In the genomic region with DNA sequence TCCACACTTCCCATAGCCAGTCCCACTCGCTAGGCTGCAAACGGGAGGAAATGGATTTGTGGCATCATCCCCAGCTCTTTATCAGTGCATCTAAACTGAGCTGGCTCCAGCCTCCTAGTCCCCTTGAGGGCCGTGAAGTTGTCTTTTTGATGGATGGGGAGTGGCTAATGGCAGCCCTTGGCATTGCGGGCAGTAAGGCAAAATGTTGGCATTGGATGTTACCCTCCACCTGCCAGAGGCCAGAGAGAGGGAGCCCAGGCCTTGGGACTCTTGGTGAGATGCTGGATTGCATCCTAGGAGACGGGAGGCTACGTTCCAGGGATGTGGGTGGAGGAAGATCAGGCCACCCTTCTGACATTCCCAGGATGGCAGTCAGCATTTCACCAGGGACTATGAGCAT, we compare ENCODE assay signal across 30 mouse cellular contexts. TPM values are rescaled to one million over a fixed set of nuclear protein-coding genes. Genes with fewer than 3 reads are reported as not detected.
A peak's percentile ranks its signal among the peaks of the same experiment; 100 is the strongest.
DNase-seq lines count a peak whose midpoint lies in the region; ATAC-seq and TF ChIP-seq lines count a peak whose summit lies in the region.
"Had no signal": no experiment of that assay in that cellular context is flagged by ENCODE, and none has a peak within 500 bp of the region (broad histone marks: within the 10 kb centered on the region; RNA-seq: fewer than 3 reads in every experiment).

No protein-coding gene starts in this region.

- H3K4me1 ChIP-seq in midbrain, embryonic 13.5 days (replicated peaks): no peaks in the 10 kb centered on the region
- no peaks in the 10 kb centered on the region for H3K4me1 ChIP-seq in midbrain, embryonic 11.5 days (ENCODE audit: control insufficient read depth, insufficient read depth, low read length)
- H3K4me1 ChIP-seq: embryonic facial prominence, embryonic 15.5 days; heart, embryonic 10.5 days; heart, embryonic 13.5 days; intestine, embryonic 15.5 days had no signal

- WGBS in midbrain, embryonic 13.5 days: 83% methylated on average over 6 of the region's 6 CpGs
- WGBS in midbrain, embryonic 11.5 days: 87% methylated on average over 6 of the region's 6 CpGs

- no peak overlapping the region for H3K27ac ChIP-seq in gastrocnemius, adult 2 months
- no peak overlapping the region for H3K27ac ChIP-seq in midbrain, embryonic 13.5 days
- H3K27ac ChIP-seq in midbrain, embryonic 11.5 days (ENCODE audit: low read depth, low read length): no peak overlapping the region
- H3K27ac ChIP-seq: embryonic facial prominence, embryonic 15.5 days; heart, adult 2 months; heart, embryonic 10.5 days; heart, embryonic 13.5 days; intestine, embryonic 15.5 days had no signal

- H3K36me3 ChIP-seq in midbrain, embryonic 13.5 days: peaks cover 64% of the 10 kb centered on the region
- H3K36me3 ChIP-seq in midbrain, embryonic 11.5 days (ENCODE audit: control insufficient read depth, insufficient read depth, low read length): peaks cover 5% of the 10 kb centered on the region; the same call in 1 of the 2 replicates

- peaks cover 22% of the 10 kb centered on the region for H3K27me3 ChIP-seq in midbrain, embryonic 13.5 days
- peaks cover 4% of the 10 kb centered on the region; the same call in 1 of the 2 replicates for H3K27me3 ChIP-seq in midbrain, embryonic 11.5 days (ENCODE audit: control insufficient read depth, insufficient read depth, low read length)
- H3K27me3 ChIP-seq: Patski had no signal

- 0 out of 2 replicates have a peak, but pooled peaks have one; percentile 11 for ATAC-seq in cerebellum, adult (ENCODE audit: insufficient number of reproducible peaks, low FRiP score, low TSS enrichment)
- ATAC-seq in midbrain, embryonic 13.5 days: no peak
- no peak for ATAC-seq in midbrain, embryonic 11.5 days (ENCODE audit: low FRiP score)
- ATAC-seq: forebrain, embryonic 14.5 days; forebrain, postnatal 0 days; hindbrain, embryonic 16.5 days; intestine, embryonic 15.5 days; Patski had no signal

- no peak for DNase-seq in cerebellum, adult 9-10 months
- DNase-seq in gastrocnemius, adult 2 months: peak; percentile 10
- DNase-seq in gastrocnemius, postnatal 25 days: no peak
- DNase-seq in midbrain, embryonic 11.5 days (ENCODE audit: low spot score, missing footprints): no peak
- peak; percentile 94 for DNase-seq in MN1 (ENCODE audit: low spot score)
- no peak for DNase-seq in layer of hippocampus, postnatal 14 days (ENCODE audit: low spot score in 2 of 2)
- DNase-seq: adrenal gland, postnatal 10 days; adrenal gland, postnatal 36 days; cerebellum, adult 11 months; cerebellum, adult 8-10 months; cerebellum, postnatal 25 days; forebrain, postnatal 0 days; gastrocnemius, postnatal 36 days; heart, adult 2 months; heart, postnatal 14 days; heart, postnatal 4 days had no signal

- intact Hi-C loops in gastrocnemius, adult 2 months (cut with DNase I): no loop called here

- no peaks in the 10 kb centered on the region for H3K9me3 ChIP-seq in midbrain, embryonic 13.5 days
- no peaks in the 10 kb centered on the region for H3K9me3 ChIP-seq in midbrain, embryonic 11.5 days (ENCODE audit: control insufficient read depth, low read length)
- H3K9me3 ChIP-seq: embryonic facial prominence, embryonic 15.5 days; heart, embryonic 10.5 days; heart, embryonic 13.5 days; intestine, embryonic 15.5 days had no signal

- peak overlapping the region; percentile 28; the same call in 1 of the 2 replicates for H3K9ac ChIP-seq in midbrain, embryonic 13.5 days (replicated peaks)
- no peak overlapping the region for H3K9ac ChIP-seq in midbrain, embryonic 11.5 days (ENCODE audit: low read length)
- H3K9ac ChIP-seq: embryonic facial prominence, embryonic 15.5 days; forebrain, postnatal 0 days; heart, embryonic 13.5 days; intestine, embryonic 15.5 days had no signal

- no peak overlapping the region for H3K4me3 ChIP-seq in gastrocnemius, adult 2 months
- no peak overlapping the region for H3K4me3 ChIP-seq in midbrain, embryonic 13.5 days (replicated peaks)
- no peak overlapping the region for H3K4me3 ChIP-seq in midbrain, embryonic 11.5 days (ENCODE audit: low read depth, low read length)
- H3K4me3 ChIP-seq: embryonic facial prominence, embryonic 15.5 days; heart, adult 2 months; heart, embryonic 10.5 days; heart, embryonic 13.5 days; intestine, embryonic 15.5 days had no signal

- TF ChIP-seq CTCF in gastrocnemius, adult 2 months (IDR thresholded peaks at IDR 0.05): no peak

- no peak overlapping the region for H3K4me2 ChIP-seq in midbrain, embryonic 13.5 days (replicated peaks)
- H3K4me2 ChIP-seq in midbrain, embryonic 11.5 days: no peak overlapping the region
- H3K4me2 ChIP-seq: embryonic facial prominence, embryonic 15.5 days; heart, embryonic 13.5 days; intestine, embryonic 15.5 days had no signal

RNA-seq across cellular contexts. Expression of a gene that starts 9.0 kb away (rescaled TPM):
- total RNA-seq in gastrocnemius, adult 2 months (2021): 10 to 100 TPM; 18.1 to 19.3 TPM
- 10 to 100 TPM; 16.5 to 16.8 TPM for total RNA-seq in gastrocnemius, postnatal 25 days (2021)
- 18.1 and 19.0 TPM in 2 replicates for polyA plus RNA-seq in midbrain, embryonic 13.5 days (2015; fragmentation: Nextera tagmentation; extraction: Ambion mirVana)
- 18.1 and 19.8 TPM in 2 replicates for polyA plus RNA-seq in midbrain, embryonic 11.5 days (2014; fragmentation: Nextera tagmentation; extraction: Ambion mirVana)
- total RNA-seq in layer of hippocampus, postnatal 14 days (2021): 10 to 100 TPM; 33.8 to 34.6 TPM

RNA-seq across cellular contexts. Expression of a gene that starts 12.8 kb away (rescaled TPM):
- not detected for total RNA-seq in gastrocnemius, adult 2 months (2021)
- not detected for total RNA-seq in gastrocnemius, postnatal 25 days (2021)
- polyA plus RNA-seq in midbrain, embryonic 13.5 days (2015; fragmentation: Nextera tagmentation; extraction: Ambion mirVana): 4.7 TPM in 2 replicates
- polyA plus RNA-seq in midbrain, embryonic 11.5 days (2014; fragmentation: Nextera tagmentation; extraction: Ambion mirVana): 1.1 and 1.7 TPM in 2 replicates
- 1 to 10 TPM; 2.6 to 6.0 TPM for total RNA-seq in layer of hippocampus, postnatal 14 days (2021)
- total RNA-seq: common myeloid progenitor, adult 5-6 weeks; gastrocnemius, adult 8-10 months; gastrocnemius, postnatal 36 days; granulocyte monocyte progenitor cell, adult 5-6 weeks had no signal

RNA-seq across cellular contexts. Expression of a gene that starts 14.5 kb away (rescaled TPM):
- total RNA-seq in gastrocnemius, adult 2 months (2021): not detected
- total RNA-seq in gastrocnemius, postnatal 25 days (2021): not detected
- 1.4 and 2.5 TPM in 2 replicates for polyA plus RNA-seq in midbrain, embryonic 13.5 days (2015; fragmentation: Nextera tagmentation; extraction: Ambion mirVana)
- polyA plus RNA-seq in midbrain, embryonic 11.5 days (2014; fragmentation: Nextera tagmentation; extraction: Ambion mirVana): 8.6 and 12.6 TPM in 2 replicates
- total RNA-seq in layer of hippocampus, postnatal 14 days (2021): not detected
- total RNA-seq: adrenal gland, adult 18-20 months; adrenal gland, postnatal 10 days; adrenal gland, postnatal 36 days; common myeloid progenitor, adult 5-6 weeks; gastrocnemius, adult 8-10 months; gastrocnemius, postnatal 36 days; granulocyte monocyte progenitor cell, adult 5-6 weeks; heart, adult 2 months; heart, postnatal 14 days; heart, postnatal 4 days had no signal
- polyA plus RNA-seq: embryonic facial prominence, embryonic 15.5 days; forebrain, embryonic 14.5 days; forebrain, postnatal 0 days; heart, adult 2 months; heart, embryonic 10.5 days; heart, embryonic 13.5 days; heart, embryonic 16.5 days; intestine, embryonic 15.5 days had no signal

RNA-seq across cellular contexts. Expression of a gene that starts 19.6 kb away (rescaled TPM):
- total RNA-seq in gastrocnemius, adult 2 months (2021): 100 to 1,000 TPM; 235 to 261 TPM
- 100 to 1,000 TPM; 194 to 222 TPM for total RNA-seq in gastrocnemius, postnatal 25 days (2021)
- 213 and 217 TPM in 2 replicates for polyA plus RNA-seq in midbrain, embryonic 13.5 days (2015; fragmentation: Nextera tagmentation; extraction: Ambion mirVana)
- 357 and 368 TPM in 2 replicates for polyA plus RNA-seq in midbrain, embryonic 11.5 days (2014; fragmentation: Nextera tagmentation; extraction: Ambion mirVana)
- total RNA-seq in layer of hippocampus, postnatal 14 days (2021): 100 to 1,000 TPM; 227 to 233 TPM

RNA-seq across cellular contexts. Expression of a gene that starts 32.0 kb away (rescaled TPM):
- 1 to 10 TPM; 3.4 to 7.3 TPM for total RNA-seq in gastrocnemius, adult 2 months (2021)
- total RNA-seq in gastrocnemius, postnatal 25 days (2021): 10 to 100 TPM in 1 of 2 experiments, 1 to 10 TPM in 1; 9.9 to 11.0 TPM
- polyA plus RNA-seq in midbrain, embryonic 13.5 days (2015; fragmentation: Nextera tagmentation; extraction: Ambion mirVana): 6.0 and 8.1 TPM in 2 replicates
- 7.4 and 9.5 TPM in 2 replicates for polyA plus RNA-seq in midbrain, embryonic 11.5 days (2014; fragmentation: Nextera tagmentation; extraction: Ambion mirVana)
- 10 to 100 TPM in 1 of 2 experiments, 1 to 10 TPM in 1; 8.9 to 14.4 TPM for total RNA-seq in layer of hippocampus, postnatal 14 days (2021)
- total RNA-seq: granulocyte monocyte progenitor cell, adult 5-6 weeks had no signal

Comparison
In these comparisons a context has a peak if more than half of its experiments do, and no peak if none do; other contexts are left out.
1. DNase-seq: peak in gastrocnemius, adult 2 months (single experiment) and MN1 (single experiment); none in cerebellum, adult 9-10 months (single experiment), gastrocnemius, postnatal 25 days (single experiment), midbrain, embryonic 11.5 days (single experiment) and layer of hippocampus, postnatal 14 days (0 of 2).